Mouse (Mus musculus) liver, embryonic 11.5 days (tissue): ENCODE data around the gene Dnah17. TPM values are rescaled to one million over a fixed set of nuclear protein-coding genes. Genes with fewer than 3 reads are reported as not detected.

Source experiments
- ATAC-seq: fragments of 200-750 bp; cut with Nextera tagmentation; replicated peaks from 2 replicates; pipeline ENCODE4 v1.8.0; 2017; ENCODE audit warnings: moderate number of reproducible peaks, mild to moderate bottlenecking, moderate TSS enrichment, moderate library complexity; ENCODE audit not compliant: low FRiP score
- DNase-seq: peaks from one replicate; pipeline ENCODE4 v3.0.0-alpha.2; 2017; ENCODE audit warnings: low spot score
- H3K27ac ChIP-seq: fragments of 300-500 bp; sonication (generic); 2 replicates; pipeline ENCODE4 v1.5.1; 2014; ENCODE audit warnings: mild to moderate bottlenecking, low read depth, low read length, control low read depth
- H3K27me3 ChIP-seq: fragments of 300-500 bp; sonication (generic); replicated peaks from 2 replicates; pipeline ENCODE4 v1.6.1; 2014; ENCODE audit warnings: low read length, mixed read lengths; ENCODE audit not compliant: control insufficient read depth, insufficient read depth
- H3K36me3 ChIP-seq: fragments of 300-500 bp; sonication (generic); 2 replicates; pipeline ENCODE4 v1.6.1; 2014; ENCODE audit warnings: mild to moderate bottlenecking, low read length, moderate library complexity, mixed read lengths; ENCODE audit not compliant: control insufficient read depth, insufficient read depth
- H3K4me1 ChIP-seq: fragments of 300-500 bp; sonication (generic); replicated peaks from 2 replicates; pipeline ENCODE4 v1.6.1; 2014; ENCODE audit warnings: low read length, mixed read lengths; ENCODE audit not compliant: control insufficient read depth, insufficient read depth
- H3K4me2 ChIP-seq: fragments of 300-500 bp; sonication (generic); 2 replicates; pipeline ENCODE4 v1.6.1; 2014; ENCODE audit warnings: mild to moderate bottlenecking, control low read depth, moderate library complexity
- H3K4me3 ChIP-seq: fragments of 300-500 bp; sonication (generic); 2 replicates; pipeline ENCODE4 v1.5.1; 2014; ENCODE audit warnings: low read depth, low read length, control low read depth
- H3K9ac ChIP-seq: fragments of 300-500 bp; sonication (generic); 2 replicates; pipeline ENCODE4 v1.6.1; 2014; ENCODE audit warnings: low read depth, low read length, control low read depth
- H3K9me3 ChIP-seq: fragments of 300-500 bp; sonication (generic); 2 replicates; pipeline ENCODE4 v1.6.1; 2016; ENCODE audit warnings: low read length, inconsistent platforms, mixed read lengths; ENCODE audit not compliant: control insufficient read depth
- WGBS: fragments of 180-500 bp; shearing (Covaris S2); extraction: QIAGEN DNeasy Blood & Tissue Kit; methylation state at CpG from one replicate; pipeline ENCODE4 v1.1.7; 2014; 5-methylcytosine and 5-hydroxymethylcytosine counted together
- polyA plus RNA-seq: library from polyadenylated mRNA; unstranded; fragments of >200 nt; fragmentation: Nextera tagmentation; extraction: Ambion mirVana; gene quantifications from 2 replicates; pipeline ENCODE4 v1.2.1, GENCODE M21; 2014

Gene Dnah17
- polyA plus RNA-seq, 1 experiment from 2014 or later, result 0.11 TPM

DNA sequence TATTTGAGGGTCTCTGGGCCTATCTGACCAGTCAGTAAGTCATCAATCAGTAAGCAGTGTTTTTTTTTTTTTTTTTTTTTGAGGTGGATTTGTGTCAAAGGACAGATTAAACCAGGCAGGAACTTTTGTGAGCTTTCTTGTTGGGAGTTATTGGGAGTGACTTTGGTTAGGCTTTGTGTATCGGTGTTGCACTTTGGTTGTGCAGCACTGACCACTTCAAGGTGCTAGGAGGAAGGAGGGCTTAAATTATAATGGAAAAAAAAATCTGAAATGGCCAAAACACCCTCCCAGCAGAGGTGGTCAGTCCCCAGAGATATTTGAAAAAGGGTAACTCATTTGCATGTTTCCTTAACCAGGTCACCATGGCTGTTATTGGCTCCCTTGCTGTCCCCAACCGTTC lies 133.3 kb downstream of the Dnah17 start:
- H3K27me3 ChIP-seq, result no peaks in the 10 kb centered on the region
- no peak for ATAC-seq
- H3K4me1 ChIP-seq, result peaks cover 36% of the 10 kb centered on the region
- DNase-seq, result no peak
- H3K27ac ChIP-seq, result no peak overlapping the region
- H3K9ac ChIP-seq, result no peak overlapping the region
- H3K36me3 ChIP-seq, result peaks cover 9% of the 10 kb centered on the region
- H3K4me3 ChIP-seq, result no peak overlapping the region
- WGBS, result 96% methylated on average over 2 of the region's 2 CpGs
- H3K9me3 ChIP-seq, result no peaks in the 10 kb centered on the region
- no peak overlapping the region for H3K4me2 ChIP-seq

DNA sequence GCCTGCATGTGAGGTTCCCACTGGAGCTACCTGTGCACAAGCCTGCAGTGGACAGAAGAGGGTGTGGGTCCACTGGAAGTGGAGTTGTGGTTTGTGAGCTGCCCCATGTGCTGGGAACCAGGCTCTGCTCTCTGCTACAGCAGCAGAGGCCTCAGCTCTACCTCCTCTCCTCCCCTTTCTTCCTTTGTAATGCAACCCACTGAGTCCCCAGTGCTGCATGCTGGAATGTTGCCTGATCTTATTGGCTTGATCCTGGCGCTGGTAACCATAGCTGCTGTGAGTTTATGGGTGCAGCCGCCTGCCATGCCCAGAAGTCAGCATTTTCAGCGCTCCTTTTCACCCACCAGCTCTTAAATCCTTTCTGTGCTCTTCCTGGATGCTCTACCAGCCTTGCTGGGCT lies 134.4 kb downstream of the Dnah17 start:
- 70% methylated on average over 3 of the region's 3 CpGs for WGBS
- Histone ChIP-seq H3K9me3 (no peaks in the 10 kb centered on the region), H3K36me3 (no peaks in the 10 kb centered on the region; the same call in 1 of the 2 replicates), H3K4me2 (no peak overlapping the region), H3K9ac (no peak overlapping the region), H3K27me3 (no peaks in the 10 kb centered on the region), H3K27ac (no peak overlapping the region), H3K4me3 (no peak overlapping the region), H3K4me1 (peaks cover 42% of the 10 kb centered on the region)
- ATAC-seq (no peak), DNase-seq (no peak)

DNA sequence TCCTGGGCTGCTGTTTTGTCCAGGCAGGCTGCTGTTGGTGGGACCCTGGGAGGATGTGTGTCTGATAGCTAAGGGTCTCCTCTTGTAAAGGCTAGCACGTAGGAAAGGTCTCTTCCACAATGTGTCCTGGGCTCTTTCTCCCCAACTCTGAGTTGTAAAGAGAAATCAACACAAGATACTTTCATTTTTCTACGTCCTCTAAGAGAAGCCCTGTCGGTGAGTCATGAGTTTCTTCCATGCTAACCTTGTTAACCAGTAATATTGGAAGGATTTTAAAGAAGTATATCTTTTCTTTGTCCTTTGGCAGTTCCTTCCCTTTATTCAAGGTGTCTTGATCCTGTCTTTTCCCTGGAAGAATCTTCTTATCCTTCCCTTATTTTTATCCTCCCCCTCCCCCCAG lies 134.8 kb downstream of the Dnah17 start:
- no peak overlapping the region for H3K4me3 ChIP-seq
- no peaks in the 10 kb centered on the region for H3K9me3 ChIP-seq
- no peak overlapping the region for H3K27ac ChIP-seq
- no peak for ATAC-seq
- no peak overlapping the region for H3K4me2 ChIP-seq
- peaks cover 42% of the 10 kb centered on the region for H3K4me1 ChIP-seq
- no peaks in the 10 kb centered on the region for H3K27me3 ChIP-seq
- no peak for DNase-seq
- 68% methylated on average over 3 of the region's 3 CpGs for WGBS
- H3K36me3 ChIP-seq, result no peaks in the 10 kb centered on the region; the same call in 1 of the 2 replicates
- H3K9ac ChIP-seq, result 0 out of 2 replicates have a peak overlapping the region, but pooled peaks have one; percentile 9

DNA sequence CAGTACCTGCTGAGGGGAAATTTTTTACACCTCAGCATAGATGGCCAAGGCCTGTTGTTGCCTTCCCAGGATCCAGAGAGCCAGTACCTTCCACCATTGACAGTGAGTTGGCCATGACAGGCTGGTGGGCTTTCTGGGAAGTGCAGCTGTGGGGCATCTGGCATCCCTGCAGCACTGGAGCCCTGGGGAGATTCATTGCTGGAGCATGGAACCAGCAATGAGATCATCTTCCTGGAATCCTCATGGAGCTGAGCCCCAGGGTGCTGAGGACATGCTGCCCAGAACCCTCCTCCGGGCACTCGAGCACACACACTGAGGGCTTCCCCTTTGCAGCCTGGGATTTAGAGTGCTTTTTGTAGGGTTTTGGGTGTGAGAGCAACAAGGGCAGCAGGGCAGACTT lies 135.2 kb downstream of the Dnah17 start:
- Histone ChIP-seq H3K4me3 (no peak overlapping the region), H3K9me3 (no peaks in the 10 kb centered on the region), H3K27me3 (no peaks in the 10 kb centered on the region), H3K36me3 (no peaks in the 10 kb centered on the region; the same call in 1 of the 2 replicates), H3K4me2 (no peak overlapping the region), H3K27ac (no peak overlapping the region), H3K9ac (0 out of 2 replicates have a peak overlapping the region, but pooled peaks have one; percentile 9), H3K4me1 (peaks cover 45% of the 10 kb centered on the region)
- 68% methylated on average over 2 of the region's 2 CpGs for WGBS
- DNase-seq (no peak), ATAC-seq (no peak)

DNA sequence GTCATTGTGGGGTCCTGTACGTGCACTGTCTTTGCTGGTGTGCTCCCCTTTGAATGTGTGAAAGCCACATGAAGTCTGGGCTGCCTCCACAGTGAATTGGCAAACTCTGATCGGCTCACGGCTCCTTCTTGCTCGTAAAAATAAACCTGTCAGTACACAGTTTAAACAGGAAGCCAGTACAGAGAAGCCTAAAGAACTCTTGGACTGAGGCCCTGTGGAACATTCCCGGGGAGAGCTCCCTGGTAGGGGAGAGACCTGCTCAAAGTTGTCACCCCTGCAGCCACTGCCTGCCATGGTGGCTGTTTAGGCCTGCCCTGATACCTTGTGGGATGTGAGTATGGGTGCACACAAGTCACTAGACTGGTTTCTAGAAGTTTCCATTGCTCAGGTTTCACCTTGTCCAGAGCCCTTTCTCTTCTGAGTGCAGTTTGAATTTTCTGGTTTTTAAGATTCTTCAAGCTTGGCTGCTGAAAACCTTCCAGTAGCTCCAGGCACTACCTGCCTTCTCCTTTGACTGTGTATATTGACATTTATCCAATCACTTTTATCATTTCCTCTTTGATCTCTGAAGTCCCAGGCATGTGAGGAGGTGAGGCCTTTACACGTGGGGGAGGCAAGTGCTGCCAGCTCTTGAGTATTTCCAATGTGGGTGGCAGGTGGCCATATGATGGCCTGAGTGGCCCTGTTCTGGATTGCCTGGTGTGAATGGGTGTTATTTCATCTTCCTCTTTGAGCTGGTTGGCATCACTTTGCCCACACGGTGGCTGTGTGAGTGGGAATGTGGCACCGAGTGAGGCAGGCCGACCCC lies 136.0 kb downstream of the Dnah17 start:
- no peak overlapping the region for H3K9ac ChIP-seq
- WGBS, result 57% methylated on average over 9 of the region's 9 CpGs

DNA sequence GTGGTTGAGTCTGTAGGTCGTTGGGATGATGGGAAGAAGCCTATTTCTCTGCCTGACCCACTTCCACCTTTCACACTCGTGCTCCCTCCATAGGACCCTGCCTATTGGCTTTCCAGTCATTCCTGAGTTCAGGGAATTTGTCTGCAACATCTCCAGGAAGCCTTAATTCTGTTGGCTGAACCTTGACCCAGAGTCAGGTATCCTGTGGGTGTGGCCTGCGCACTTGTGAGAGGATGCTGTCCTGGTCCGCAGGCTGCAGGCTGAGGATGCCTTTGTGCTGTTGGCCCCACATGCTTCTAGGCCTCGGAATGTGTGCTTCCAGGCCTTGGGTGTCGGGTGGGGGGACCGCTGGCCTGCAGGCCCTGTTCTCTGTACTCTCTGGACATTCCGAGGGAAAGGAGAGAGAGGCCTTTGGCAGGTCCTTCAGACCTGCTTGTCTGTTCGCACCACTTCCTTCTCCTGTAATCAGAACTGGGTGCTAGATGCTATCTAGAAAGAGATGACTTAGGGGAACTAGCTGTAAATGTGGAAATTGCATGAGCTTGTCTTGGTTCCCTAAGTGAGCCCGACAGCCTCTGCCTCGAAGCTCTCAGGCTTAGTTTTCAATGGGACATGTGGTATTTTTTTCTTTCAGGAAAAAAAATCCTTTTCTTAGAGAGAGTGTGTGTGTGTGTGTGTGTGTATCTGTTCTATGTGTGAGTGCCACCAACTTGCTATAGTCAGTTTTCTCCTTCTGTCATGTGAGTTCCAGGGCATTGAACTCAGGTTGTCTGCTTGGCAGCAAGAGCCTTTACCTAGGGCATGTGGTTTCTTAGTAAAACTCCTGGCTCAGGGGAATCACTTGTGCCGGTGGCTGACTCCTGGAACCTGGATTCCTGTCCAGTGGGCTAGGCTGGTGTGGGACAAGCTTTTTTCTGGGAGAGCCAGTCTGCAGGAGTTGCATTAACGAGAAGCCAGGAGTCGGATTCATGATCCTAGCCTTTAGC lies 137.0 kb downstream of the Dnah17 start:
- Histone ChIP-seq H3K27me3 (no peaks in the 10 kb centered on the region), H3K9ac (peak overlapping the region; percentile 8; the same call in 1 of the 2 replicates), H3K4me1 (peaks cover 60% of the 10 kb centered on the region), H3K36me3 (no peaks in the 10 kb centered on the region), H3K4me3 (no peak overlapping the region), H3K4me2 (no peak overlapping the region; the same call in 1 of the 2 replicates), H3K9me3 (no peaks in the 10 kb centered on the region), H3K27ac (0 out of 2 replicates have a peak overlapping the region, but pooled peaks have one; percentile 22)
- ATAC-seq (no peak), DNase-seq (no peak)
- 63% methylated on average over 14 of the region's 14 CpGs for WGBS

More for the DNA sequence above, 136.0 kb downstream of the Dnah17 start:
- H3K4me2 ChIP-seq, result peak overlapping the region; percentile 2; the same call in 1 of the 2 replicates
- peaks cover 51% of the 10 kb centered on the region for H3K4me1 ChIP-seq
- DNase-seq, result no peak
- H3K27me3 ChIP-seq, result no peaks in the 10 kb centered on the region
- H3K4me3 ChIP-seq, result no peak overlapping the region
- 0 out of 2 replicates have a peak overlapping the region, but pooled peaks have one; percentile 22 for H3K27ac ChIP-seq
- H3K36me3 ChIP-seq, result no peaks in the 10 kb centered on the region; the same call in 1 of the 2 replicates
- H3K9me3 ChIP-seq, result no peaks in the 10 kb centered on the region
- ATAC-seq, result no peak

DNA sequence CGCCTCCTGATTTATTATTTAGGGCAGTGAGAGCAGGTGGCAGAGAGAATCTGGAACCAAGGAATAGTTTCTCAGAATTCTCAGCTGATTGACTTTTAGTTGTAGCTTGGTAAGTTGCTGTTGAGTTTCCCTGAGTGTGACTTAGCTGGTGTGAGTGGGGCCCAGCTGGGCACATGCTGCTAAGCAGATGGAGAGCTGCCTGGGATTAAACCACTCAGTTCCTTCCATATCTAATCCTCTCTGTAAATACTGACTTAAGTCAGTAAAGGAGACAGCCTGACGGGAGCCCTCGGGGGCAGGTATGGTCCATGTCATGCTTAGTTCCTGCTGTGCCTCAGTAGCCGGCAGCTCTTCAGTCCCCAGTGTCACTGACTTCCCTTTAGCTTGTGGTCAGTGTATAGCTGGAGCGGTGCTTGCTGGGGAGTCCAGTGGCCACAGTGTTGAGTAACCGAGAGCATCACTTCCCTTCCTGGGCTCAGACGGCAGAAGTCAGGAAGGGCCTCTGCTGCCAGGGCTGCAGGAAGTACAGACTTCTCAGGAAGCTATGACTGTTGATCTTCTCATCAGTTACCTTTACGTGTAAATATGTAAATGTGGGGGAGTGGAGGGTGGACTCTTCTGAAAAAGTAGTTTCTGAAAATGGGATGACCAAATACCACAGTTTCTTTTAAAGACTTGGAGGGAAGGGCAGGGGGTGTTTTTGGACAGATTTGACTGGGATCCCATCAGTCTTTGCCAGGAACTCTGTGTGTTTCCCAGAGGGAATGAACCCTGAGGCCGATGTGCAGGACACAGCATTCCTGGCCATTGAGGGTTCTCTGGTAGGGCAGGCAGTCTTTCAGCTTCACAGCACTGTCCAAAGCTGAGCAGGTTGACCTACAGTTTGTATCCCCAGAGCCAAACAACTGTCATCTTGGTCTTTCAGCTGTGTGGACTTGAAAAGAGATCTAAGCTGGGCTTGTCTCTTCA lies 138.6 kb downstream of the Dnah17 start:
- H3K9me3 ChIP-seq, result no peaks in the 10 kb centered on the region
- H3K36me3 ChIP-seq, result no peaks in the 10 kb centered on the region
- peaks cover 70% of the 10 kb centered on the region for H3K4me1 ChIP-seq
- no peak overlapping the region for H3K4me2 ChIP-seq
- no peak overlapping the region for H3K9ac ChIP-seq
- ATAC-seq (no peak), DNase-seq (no peak)
- H3K27me3 ChIP-seq, result no peaks in the 10 kb centered on the region
- no peak overlapping the region; the same call in 1 of the 2 replicates for H3K27ac ChIP-seq
- WGBS, result 49% methylated on average over 9 of the region's 9 CpGs
- H3K4me3 ChIP-seq, result no peak overlapping the region
